Mouse (Mus musculus) ES-E14 (cell line): ENCODE measurements around the gene Gm6583. TPM values are rescaled to one million over a fixed set of nuclear protein-coding genes. Genes with fewer than 3 reads are reported as not detected.

Experiments used
- DNase-seq: peaks from one replicate; pipeline ENCODE4 v3.0.0-alpha.2; 2013; ENCODE audit warnings: low read depth, low spot score
- H3K27ac ChIP-seq: 2 replicates; pipeline ENCODE4 v1.5.1; 2012; ENCODE audit warnings: low read depth, mild to moderate bottlenecking, low read length, moderate library complexity, mixed read lengths; ENCODE audit not compliant: poor library complexity, insufficient read depth, severe bottlenecking
- H3K36me3 ChIP-seq: 2 replicates; pipeline ENCODE4 v1.6.1; 2012; ENCODE audit warnings: mild to moderate bottlenecking, low read length, moderate library complexity, mixed read lengths; ENCODE audit not compliant: control insufficient read depth, poor library complexity, insufficient read depth, severe bottlenecking
- H3K4me1 ChIP-seq, 2 experiments: fragments of 150-350 bp in 1 of 2; sonication (generic) in 1 of 2; 2 replicates each; pipeline ENCODE4 v1.6.1; 2012; ENCODE audit warnings: low read length in 2 of 2, mild to moderate bottlenecking in 1 of 2, mixed read lengths in 1 of 2; ENCODE audit not compliant: control insufficient read depth in 2 of 2, insufficient read depth in 2 of 2, poor library complexity in 1 of 2
- H3K4me3 ChIP-seq, 2 experiments: fragments of 150-350 bp in 1 of 2; sonication (generic) in 1 of 2; 2 replicates each; pipeline ENCODE4 v1.5.1; 2012; ENCODE audit warnings: low read length in 2 of 2, low read depth in 1 of 2, mild to moderate bottlenecking in 1 of 2, mixed read lengths in 1 of 2; ENCODE audit not compliant: insufficient read depth in 1 of 2, poor library complexity in 1 of 2, severe bottlenecking in 1 of 2
- H3K9ac ChIP-seq: 2 replicates; pipeline ENCODE4 v1.6.1; 2012; ENCODE audit warnings: low read depth, mild to moderate bottlenecking, low read length, mixed read lengths; ENCODE audit not compliant: poor library complexity, insufficient read depth, severe bottlenecking
- H3K9me3 ChIP-seq: fragments of 150-350 bp; sonication (generic); 2 replicates; pipeline ENCODE4 v1.6.1; 2012; ENCODE audit warnings: low read depth, mild to moderate bottlenecking, low read length; ENCODE audit not compliant: control insufficient read depth, insufficient read depth
- CHD2 ChIP-seq: IDR thresholded peaks from 2 replicates; pipeline ENCODE4 v1.6.1; 2014; ENCODE audit warnings: mild to moderate bottlenecking, low read depth, low read length, inconsistent platforms
- HCFC1 ChIP-seq: IDR thresholded peaks from 2 replicates; pipeline ENCODE4 v1.6.1; 2012; ENCODE audit warnings: low read length, inconsistent platforms, borderline replicate concordance; ENCODE audit not compliant: insufficient read depth
- MAFK ChIP-seq: IDR thresholded peaks from 2 replicates; pipeline ENCODE4 v1.6.1; 2014; ENCODE audit warnings: mild to moderate bottlenecking, low read depth, low read length, inconsistent platforms; ENCODE audit not compliant: insufficient read depth
- ZC3H11A ChIP-seq: IDR thresholded peaks from 2 replicates; pipeline ENCODE4 v1.6.1; 2012; ENCODE audit warnings: low read depth, mild to moderate bottlenecking, inconsistent platforms, low read length, borderline replicate concordance
- ZNF384 ChIP-seq: IDR thresholded peaks from 2 replicates; pipeline ENCODE4 v1.6.1; 2012; ENCODE audit warnings: low read depth, low read length, inconsistent platforms
- in situ Hi-C, 2 experiments: fragments of 600-800 bp; cut with MboI; formaldehyde crosslinking; loops; one replicate each; pipeline ENCODE4 v1.15.1; 2025; ENCODE audit warnings: low sequenced_read_pairs in 2 of 2, inconsistent platforms in 1 of 2; ENCODE audit not compliant: unreplicated experiment in 2 of 2
- total RNA-seq: library from RNA; depleted of rRNA; stranded (reverse); fragments of 300-350 nt; gene quantifications from 2 replicates; pipeline ENCODE4 v1.2.3, GENCODE M21; 2012

The Gm6583 gene
- total RNA-seq, 1 experiment = 0.18 TPM

DNA sequence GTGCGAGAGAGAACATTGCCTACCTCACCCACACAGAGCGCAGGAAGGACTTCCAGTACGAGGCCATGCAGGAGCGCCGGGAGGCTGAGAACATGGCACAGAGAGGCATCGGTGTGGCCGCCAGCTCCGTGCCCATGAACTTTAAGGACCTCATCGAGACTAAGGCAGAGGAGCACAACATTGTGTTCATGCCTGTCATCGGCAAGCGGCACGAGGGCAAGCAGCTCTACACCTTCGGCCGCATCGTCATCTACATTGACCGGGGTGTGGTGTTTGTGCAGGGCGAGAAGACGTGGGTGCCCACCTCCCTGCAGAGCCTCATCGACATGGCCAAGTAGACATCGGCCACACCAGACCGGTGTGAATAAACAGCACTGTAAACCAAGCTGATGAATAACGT lies 18.8 kb downstream of the Gm6583 start:
- no peak for DNase-seq
- in situ Hi-C loops = loop anchor here in 1 of 2 experiments (25.0 kb wide), 1 partner anchor 100 kb away; no protein-coding TSS in a partner anchor
- Histone ChIP-seq H3K27ac (no peak overlapping the region), H3K9ac (no peak overlapping the region), H3K4me3 (no peak overlapping the region), H3K4me1 (no peaks in the 10 kb centered on the region), H3K36me3 (peaks cover 69% of the 10 kb centered on the region), H3K9me3 (no peaks in the 10 kb centered on the region)
- no peak for TF ChIP-seq CHD2
- TF ChIP-seq MAFK = no peak
- TF ChIP-seq ZC3H11A = no peak

DNA sequence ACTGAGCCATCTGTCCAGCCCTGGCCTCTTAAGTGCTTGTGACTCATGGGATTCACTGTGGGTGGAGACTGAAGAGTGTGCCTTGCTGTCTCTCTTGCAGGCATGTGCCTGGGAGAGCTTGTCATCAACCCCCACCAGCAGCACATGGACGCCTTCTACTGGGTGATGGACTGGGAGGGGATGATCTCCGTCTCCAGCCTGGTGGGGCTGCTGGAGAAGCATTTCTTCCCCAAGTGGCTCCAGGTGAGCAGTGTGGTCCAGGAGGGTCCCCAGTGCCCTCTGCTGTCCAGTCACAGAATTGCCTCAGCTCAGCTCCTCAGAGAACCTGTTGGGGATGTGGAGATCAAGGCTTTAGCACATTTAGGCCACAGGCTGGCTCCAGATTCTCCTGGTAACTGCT lies 20.4 kb downstream of the Gm6583 start:
- DNase-seq = no peak
- no peak for TF ChIP-seq MAFK
- TF ChIP-seq ZC3H11A = no peak
- no peak for TF ChIP-seq HCFC1
- TF ChIP-seq CHD2 = no peak
- no peak for TF ChIP-seq ZNF384
- H3K27ac ChIP-seq = no peak overlapping the region
- in situ Hi-C loops = loop anchor here in 1 of 2 experiments (25.0 kb wide), 1 partner anchor 98 kb away; no protein-coding TSS in a partner anchor
- H3K9ac ChIP-seq = no peak overlapping the region
- no peaks in the 10 kb centered on the region for H3K4me1 ChIP-seq
- H3K9me3 ChIP-seq = no peaks in the 10 kb centered on the region
- peaks cover 84% of the 10 kb centered on the region for H3K36me3 ChIP-seq
- no peak overlapping the region for H3K4me3 ChIP-seq

DNA sequence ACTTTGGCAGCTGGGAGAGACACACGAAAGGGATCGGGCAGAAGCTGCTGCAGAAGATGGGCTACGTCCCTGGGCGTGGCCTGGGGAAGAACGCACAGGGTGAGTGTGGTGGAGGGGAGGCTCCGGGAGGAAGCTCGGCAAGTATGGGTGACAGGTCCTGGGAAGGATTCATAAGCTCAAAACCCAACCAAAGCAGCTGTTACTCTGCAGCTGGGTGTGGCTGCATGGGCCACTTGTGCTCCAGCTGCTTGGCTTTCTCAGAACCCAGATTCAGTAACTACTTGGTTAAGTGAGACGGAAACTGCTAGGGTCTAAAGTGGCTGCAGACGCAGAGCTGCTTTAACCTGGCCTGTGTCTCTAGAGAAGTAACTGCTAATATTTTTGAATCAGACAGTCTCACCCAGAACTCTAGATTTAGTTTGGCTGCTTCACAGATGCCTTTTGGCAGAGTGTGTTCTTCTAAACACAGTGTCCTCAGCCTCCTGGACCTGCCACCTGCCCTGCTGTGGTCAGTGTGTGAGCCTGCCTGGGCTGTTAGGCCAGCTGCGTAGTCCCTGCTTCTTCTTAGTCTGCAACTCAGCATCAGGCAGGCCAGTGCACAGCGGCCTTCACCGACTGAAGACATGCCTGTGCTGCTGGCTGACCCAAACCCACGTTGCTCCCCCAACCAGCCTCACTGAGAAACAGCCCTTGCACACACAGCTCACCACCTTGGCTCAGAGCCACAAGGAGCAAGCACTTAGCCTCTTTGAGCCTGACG lies 25.8 kb downstream of the Gm6583 start:
- in situ Hi-C loops = loop anchor here in 1 of 2 experiments (25.0 kb wide), 1 partner anchor 93 kb away; no protein-coding TSS in a partner anchor
- TF ChIP-seq ZC3H11A (no peak), HCFC1 (no peak), ZNF384 (no peak), MAFK (no peak), CHD2 (no peak)
- DNase-seq = no peak
- no peak overlapping the region for H3K27ac ChIP-seq
- H3K9ac ChIP-seq = no peak overlapping the region
- peaks cover 2 to 3% of the 10 kb centered on the region in 2 experiments; a peak in 2 of 4 replicates for H3K4me1 ChIP-seq
- H3K9me3 ChIP-seq = no peaks in the 10 kb centered on the region
- H3K4me3 ChIP-seq = no peak overlapping the region
- H3K36me3 ChIP-seq = peaks cover 62% of the 10 kb centered on the region

DNA sequence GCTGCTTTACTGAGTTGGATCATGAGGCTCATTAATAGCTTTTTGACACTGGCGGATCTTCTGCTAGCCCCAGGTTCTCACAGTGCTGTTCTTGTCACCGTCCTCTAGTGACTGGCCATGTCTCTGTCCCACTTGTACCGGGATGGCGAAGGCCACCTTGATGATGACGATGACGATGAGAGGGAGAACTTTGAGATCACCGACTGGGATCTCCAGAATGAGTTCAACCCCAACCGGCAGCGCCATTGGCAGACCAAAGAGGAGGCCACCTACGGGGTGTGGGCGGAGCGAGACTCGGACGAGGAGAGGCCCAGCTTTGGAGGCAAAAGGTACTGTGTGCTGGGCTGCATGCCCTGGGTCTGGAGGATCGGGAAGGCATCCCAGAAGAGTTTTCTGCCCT lies 28.0 kb downstream of the Gm6583 start:
- H3K4me3 ChIP-seq = no peak overlapping the region
- H3K9ac ChIP-seq = no peak overlapping the region
- peaks cover 3 to 6% of the 10 kb centered on the region in 2 experiments; a peak in 2 of 4 replicates for H3K4me1 ChIP-seq
- in situ Hi-C loops = loop anchor here in 1 of 2 experiments (25.0 kb wide), 1 partner anchor 91 kb away; no protein-coding TSS in a partner anchor
- no peak for DNase-seq
- H3K9me3 ChIP-seq = no peaks in the 10 kb centered on the region
- no peak overlapping the region for H3K27ac ChIP-seq
- TF ChIP-seq MAFK = no peak
- TF ChIP-seq CHD2 = no peak
- no peak for TF ChIP-seq ZNF384
- TF ChIP-seq ZC3H11A = no peak
- peaks cover 40% of the 10 kb centered on the region for H3K36me3 ChIP-seq
